Mouse (Mus musculus) heart, embryonic 14.5 days (tissue): ENCODE data around the gene Gapdhs. TPM values are rescaled to one million over a fixed set of nuclear protein-coding genes. Genes with fewer than 3 reads are reported as not detected.

ENCODE experiments used
- ATAC-seq: fragments of 200-750 bp; cut with Nextera tagmentation; 2 replicates; pipeline ENCODE4 v1.8.0; 2017; ENCODE audit warnings: low read depth, moderate TSS enrichment; ENCODE audit not compliant: insufficient number of reproducible peaks, insufficient read depth, low FRiP score
- H3K27ac ChIP-seq, 2 experiments: fragments of 200-500 bp in 1 of 2; fragments of 300-500 bp in 1 of 2; sonication (generic) in 1 of 2; replicated peaks in 1 of 2; 2 replicates each; pipeline ENCODE4 v1.5.1; 2012 to 2014; ENCODE audit warnings: low read depth in 2 of 2, low read length in 2 of 2, control low read depth in 1 of 2, mild to moderate bottlenecking in 1 of 2, mixed read lengths in 1 of 2; ENCODE audit not compliant: control insufficient read depth in 1 of 2, insufficient read depth in 1 of 2
- H3K27me3 ChIP-seq: fragments of 300-500 bp; sonication (generic); 2 replicates; pipeline ENCODE4 v1.6.1; 2014; ENCODE audit warnings: mild to moderate bottlenecking, low read length, control low read depth; ENCODE audit not compliant: control insufficient read depth, insufficient read depth
- H3K36me3 ChIP-seq: fragments of 300-500 bp; sonication (generic); 2 replicates; pipeline ENCODE4 v1.6.1; 2014; ENCODE audit warnings: mild to moderate bottlenecking, control low read depth, low read length, mixed read lengths; ENCODE audit not compliant: control insufficient read depth, insufficient read depth
- H3K4me1 ChIP-seq, 2 experiments: fragments of 200-500 bp in 1 of 2; fragments of 300-500 bp in 1 of 2; sonication (generic) in 1 of 2; 2 replicates each; pipeline ENCODE4 v1.6.1; 2012 to 2014; ENCODE audit warnings: low read length in 2 of 2, control low read depth in 1 of 2, mixed read lengths in 1 of 2; ENCODE audit not compliant: control insufficient read depth in 2 of 2, insufficient read depth in 2 of 2
- H3K4me2 ChIP-seq: fragments of 300-500 bp; sonication (generic); 2 replicates; pipeline ENCODE4 v1.6.1; 2014; ENCODE audit warnings: mild to moderate bottlenecking, low read length
- H3K4me3 ChIP-seq, 2 experiments: fragments of 200-500 bp in 1 of 2; fragments of 300-500 bp in 1 of 2; sonication (generic) in 1 of 2; 2 replicates each; pipeline ENCODE4 v1.5.1; 2012 to 2014; ENCODE audit warnings: low read length in 2 of 2, mild to moderate bottlenecking in 2 of 2, control low read depth in 1 of 2, low read depth in 1 of 2, moderate library complexity in 1 of 2; ENCODE audit not compliant: control insufficient read depth in 1 of 2, insufficient read depth in 1 of 2
- H3K9ac ChIP-seq: fragments of 300-500 bp; sonication (generic); 2 replicates; pipeline ENCODE4 v1.6.1; 2014; ENCODE audit warnings: mild to moderate bottlenecking, low read length
- H3K9me3 ChIP-seq: fragments of 300-500 bp; sonication (generic); 2 replicates; pipeline ENCODE4 v1.6.1; 2016; ENCODE audit warnings: low read length, control low read depth; ENCODE audit not compliant: control insufficient read depth
- WGBS: fragments of 180-500 bp; shearing (Covaris S2); extraction: QIAGEN DNeasy Blood & Tissue Kit; methylation state at CpG from one replicate; pipeline ENCODE4 v1.1.7; 2014; 5-methylcytosine and 5-hydroxymethylcytosine counted together
- polyA plus RNA-seq: library from polyadenylated mRNA; unstranded; fragments of >200 nt; fragmentation: Nextera tagmentation; extraction: Ambion mirVana; gene quantifications from 2 replicates; pipeline ENCODE4 v1.2.1, GENCODE M21; 2014

Gene Gapdhs
- polyA plus RNA-seq, 1 experiment from 2014 or later: 0.43 TPM

- Histone ChIP-seq H3K36me3 (no peaks in the 10 kb centered on the region), H3K27ac (no peak overlapping the region), H3K4me1 (peaks cover 4 to 9% of the 10 kb centered on the region in 2 experiments), H3K9me3 (no peaks in the 10 kb centered on the region), H3K4me3 (no peak overlapping the region), H3K9ac (no peak overlapping the region), H3K27me3 (no peaks in the 10 kb centered on the region), H3K4me2 (no peak overlapping the region)
- no peak for ATAC-seq
- WGBS: 29% methylated on average over 4 of the region's 4 CpGs
Observed at GRCm38 (mm10) chr7:30761769-30762352, 18.4 kb upstream of the Gapdhs start.

DNA sequence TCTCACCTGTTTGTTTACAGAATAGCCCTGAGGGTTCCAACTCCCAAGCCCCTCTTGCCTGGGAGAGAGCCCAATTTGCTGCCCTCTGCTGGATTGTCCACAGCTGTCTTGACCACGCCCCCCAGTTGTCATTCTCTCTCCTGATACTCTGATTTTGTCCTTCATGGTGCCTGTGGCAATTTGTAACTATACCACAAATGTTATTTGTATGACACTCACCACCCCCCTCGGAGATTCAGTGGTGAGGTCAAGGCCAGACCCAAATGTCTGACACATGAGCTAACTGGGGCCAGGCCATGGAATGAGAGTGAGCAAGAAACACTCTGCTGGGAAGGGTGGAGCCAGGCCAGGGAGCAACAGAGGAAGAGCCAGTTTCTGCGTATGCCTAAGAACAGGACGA, 15.4 kb upstream of the Gapdhs start:
- no peak for ATAC-seq

GRCm38 (mm10) chr7:30757001-30757400, 13.5 kb upstream of the Gapdhs start:
- no peak for ATAC-seq
- Histone ChIP-seq H3K9me3 (peaks cover 10% of the 10 kb centered on the region; the same call in 1 of the 2 replicates), H3K27ac (no peak overlapping the region), H3K27me3 (no peaks in the 10 kb centered on the region), H3K4me1 (peaks cover 4 to 9% of the 10 kb centered on the region in 2 experiments), H3K4me2 (no peak overlapping the region), H3K36me3 (no peaks in the 10 kb centered on the region), H3K9ac (no peak overlapping the region), H3K4me3 (no peak overlapping the region)
- 63% methylated on average over 3 of the region's 3 CpGs for WGBS

More for the DNA sequence above, 15.4 kb upstream of the Gapdhs start:
- Histone ChIP-seq H3K27me3 (no peaks in the 10 kb centered on the region), H3K4me3 (no peak overlapping the region), H3K9me3 (peaks cover 10% of the 10 kb centered on the region; the same call in 1 of the 2 replicates), H3K4me1 (peaks cover 4 to 9% of the 10 kb centered on the region in 2 experiments), H3K9ac (no peak overlapping the region), H3K36me3 (no peaks in the 10 kb centered on the region), H3K27ac (no peak overlapping the region), H3K4me2 (no peak overlapping the region)
- 28% methylated on average over 4 of the region's 4 CpGs for WGBS

- H3K9ac ChIP-seq: no peak within 1 kb of the TSS
- ATAC-seq: no peak
- peaks cover 10% of the 10 kb centered on the region; the same call in 1 of the 2 replicates for H3K9me3 ChIP-seq
- H3K4me3 ChIP-seq: no peak within 1 kb of the TSS
- 32% methylated on average over 5 of the region's 5 CpGs for whole genome bisulfite sequencing
- H3K4me1 ChIP-seq: no peaks in the 10 kb centered on the region
- H3K36me3 ChIP-seq: no peaks in the 10 kb centered on the region
- no peak within 1 kb of the TSS for H3K27ac ChIP-seq
- H3K4me2 ChIP-seq: no peak within 1 kb of the TSS
- H3K27me3 ChIP-seq: no peaks in the 10 kb centered on the region
Observed at GRCm38 (mm10) chr7:30751086-30751669, 7.7 kb upstream of the Gapdhs start, which contains the start of gene Sbsn. TSS of gene Sbsn (plus strand) at chr7:30751471.

- Histone ChIP-seq H3K4me1 (no peaks in the 10 kb centered on the region), H3K4me3 (no peak overlapping the region), H3K9ac (no peak overlapping the region), H3K9me3 (peaks cover 7% of the 10 kb centered on the region; the same call in 1 of the 2 replicates), H3K27me3 (no peaks in the 10 kb centered on the region), H3K27ac (no peak overlapping the region), H3K36me3 (no peaks in the 10 kb centered on the region), H3K4me2 (no peak overlapping the region)
- no peak for ATAC-seq
- 69% methylated on average over 13 of the region's 13 CpGs for WGBS
Observed at GRCm38 (mm10) chr7:30749824-30750606, 6.5 kb upstream of the Gapdhs start.

- H3K36me3 ChIP-seq: no peaks in the 10 kb centered on the region
- no peak overlapping the region for H3K27ac ChIP-seq
- no peaks in the 10 kb centered on the region for H3K9me3 ChIP-seq
- no peak overlapping the region for H3K4me3 ChIP-seq
- WGBS: 83% methylated on average over 7 of the region's 7 CpGs
- ATAC-seq: no peak
- H3K4me1 ChIP-seq: peaks cover 7 to 9% of the 10 kb centered on the region in 2 experiments
- no peak overlapping the region for H3K9ac ChIP-seq
- no peak overlapping the region for H3K4me2 ChIP-seq
- H3K27me3 ChIP-seq: no peaks in the 10 kb centered on the region
Observed at GRCm38 (mm10) chr7:30747525-30748204, 4.2 kb upstream of the Gapdhs start.

DNA sequence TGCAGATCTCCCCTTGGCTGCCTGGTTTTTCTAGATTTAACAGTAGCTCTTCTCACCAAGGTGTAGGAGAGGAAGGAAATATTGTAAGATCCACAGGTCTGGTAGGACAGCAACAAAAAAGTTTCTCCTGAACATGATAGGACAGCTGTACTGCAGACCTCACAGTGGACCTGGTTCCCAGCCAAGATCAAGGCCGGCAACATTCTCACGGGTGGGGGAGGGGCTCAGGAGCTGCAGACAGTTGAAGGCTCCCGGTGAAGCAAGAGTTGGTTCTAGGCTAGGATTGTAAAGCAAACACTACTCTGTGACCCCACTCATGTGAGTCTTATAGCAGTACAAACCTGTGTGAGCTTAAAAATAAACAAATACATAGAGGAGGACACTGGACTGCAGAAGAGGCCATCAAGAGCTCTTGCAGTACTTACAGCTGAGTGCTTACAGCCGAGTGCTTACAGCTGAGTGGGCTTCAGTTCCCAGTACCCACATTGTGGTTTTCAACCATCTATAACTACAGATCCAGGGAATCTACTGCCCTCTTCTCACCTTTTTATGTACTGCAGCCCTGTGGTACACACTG, 629 bp upstream of the Gapdhs start:
- Histone ChIP-seq H3K27me3 (no peaks in the 10 kb centered on the region), H3K9me3 (no peaks in the 10 kb centered on the region), H3K4me2 (0 out of 2 replicates have a peak overlapping the region, but pooled peaks have one; percentile 13), H3K27ac (0 out of 4 replicates have a peak overlapping the region, but pooled peaks of 1 of the 2 experiments have one; percentile 2), H3K4me3 (no peak overlapping the region), H3K36me3 (no peaks in the 10 kb centered on the region), H3K4me1 (peaks cover 7 to 9% of the 10 kb centered on the region in 2 experiments), H3K9ac (no peak overlapping the region)
- no peak for ATAC-seq
- WGBS: 31% methylated on average over 4 of the region's 4 CpGs
